Mouse (Mus musculus): ENCODE measurements at regions not wholly inside any gene's neighbourhood (a gene's known extent, or its start where the extent isn't known, plus 50 kb on each side); places are given as distances from the start of the nearest gene placed in this dataset.

- TF ChIP-seq CTCF (IDR thresholded peaks at IDR 0.05; ENCODE audit: borderline replicate concordance, insufficient read depth, low read length) (no peak), POLR2A (IDR thresholded peaks at IDR 0.05; ENCODE audit: low read depth, low read length) (no peak)
Measured at GRCm38 (mm10) chr14:114791831-114792224, 300.2 kb upstream of the Gpc5 start.
